Mouse (Mus musculus): ENCODE data around the gene Mob1b. TPM values are rescaled to one million over a fixed set of nuclear protein-coding genes. Genes with fewer than 3 reads are reported as not detected.

The Mob1b gene
- polyA plus RNA-seq, 1 experiment, result 22.6 TPM

DNA sequence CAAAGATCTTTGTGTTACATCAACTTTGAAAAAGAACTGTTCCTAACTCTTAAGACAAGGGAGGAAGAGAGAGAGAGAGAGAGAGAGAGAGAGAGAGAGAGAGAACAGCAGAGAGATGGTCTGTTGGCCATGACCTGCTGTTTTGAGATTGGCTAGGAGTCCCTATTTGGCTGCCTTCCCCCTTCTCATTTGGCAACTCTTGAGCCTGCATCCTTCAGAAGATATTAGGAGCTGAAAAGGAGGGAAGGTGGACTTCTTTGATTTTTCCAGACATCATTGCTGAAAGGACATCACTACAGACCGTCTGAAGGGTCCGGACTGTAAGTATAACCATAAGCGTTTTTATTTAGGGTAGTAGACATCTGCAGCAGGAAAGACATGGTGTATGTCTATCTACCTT, 73.0 kb downstream of the Mob1b start:
- TF ChIP-seq POLR2A (IDR thresholded peaks at IDR 0.05; ENCODE audit: insufficient read depth, low read length) (no peak), EP300 (IDR thresholded peaks at IDR 0.05; ENCODE audit: insufficient read depth, low read depth, low read length) (no peak), CTCF (IDR thresholded peaks at IDR 0.05; ENCODE audit: low read depth, low read length) (no peak)
- no peaks in the 10 kb centered on the region for H3K4me1 ChIP-seq (ENCODE audit: control insufficient read depth, insufficient read depth, low read length)

GRCm38 (mm10) chr5:88795910-88796584, 75.4 kb downstream of the Mob1b start:
- H3K27me3 ChIP-seq (ENCODE audit: control insufficient read depth, insufficient read depth, low read length, poor library complexity, severe bottlenecking), result no peaks in the 10 kb centered on the region; the same call in 1 of the 2 replicates
- no peak overlapping the region for H3K27ac ChIP-seq (ENCODE audit: insufficient read depth, low read length)
- H3K4me1 ChIP-seq (ENCODE audit: control insufficient read depth, insufficient read depth, low read length), result no peaks in the 10 kb centered on the region
- no peaks in the 10 kb centered on the region for H3K9me3 ChIP-seq (replicated peaks; ENCODE audit: control insufficient read depth, insufficient read depth, low read length, poor library complexity, severe bottlenecking)
- no peak overlapping the region for H3K4me3 ChIP-seq (ENCODE audit: low read depth, low read length)
- no peak for TF ChIP-seq EP300 (IDR thresholded peaks at IDR 0.05; ENCODE audit: insufficient read depth, low read depth, low read length)
- TF ChIP-seq CTCF (IDR thresholded peaks at IDR 0.05; ENCODE audit: low read depth, low read length), result no peak
- TF ChIP-seq POLR2A (IDR thresholded peaks at IDR 0.05; ENCODE audit: insufficient read depth, low read length), result no peak
- H3K9ac ChIP-seq (ENCODE audit: low read depth, poor library complexity, severe bottlenecking), result no peak overlapping the region
- no peaks in the 10 kb centered on the region for H3K36me3 ChIP-seq (ENCODE audit: control insufficient read depth, insufficient read depth, low read length, poor library complexity, severe bottlenecking)

More for the DNA sequence above, 73.0 kb downstream of the Mob1b start:
- Histone ChIP-seq H3K36me3 (ENCODE audit: control insufficient read depth, insufficient read depth, low read length, poor library complexity, severe bottlenecking) (no peaks in the 10 kb centered on the region), H3K4me3 (ENCODE audit: low read depth, low read length) (no peak overlapping the region), H3K9ac (ENCODE audit: low read depth, poor library complexity, severe bottlenecking) (no peak overlapping the region), H3K27me3 (ENCODE audit: control insufficient read depth, insufficient read depth, low read length, poor library complexity, severe bottlenecking) (no peaks in the 10 kb centered on the region), H3K27ac (ENCODE audit: insufficient read depth, low read length) (no peak overlapping the region), H3K9me3 (replicated peaks; ENCODE audit: control insufficient read depth, insufficient read depth, low read length, poor library complexity, severe bottlenecking) (no peaks in the 10 kb centered on the region)

GRCm38 (mm10) chr5:88796588-88796987, 75.9 kb downstream of the Mob1b start:
- Histone ChIP-seq H3K27ac (ENCODE audit: insufficient read depth, low read length) (no peak overlapping the region), H3K9ac (ENCODE audit: low read depth, poor library complexity, severe bottlenecking) (no peak overlapping the region)

DNA sequence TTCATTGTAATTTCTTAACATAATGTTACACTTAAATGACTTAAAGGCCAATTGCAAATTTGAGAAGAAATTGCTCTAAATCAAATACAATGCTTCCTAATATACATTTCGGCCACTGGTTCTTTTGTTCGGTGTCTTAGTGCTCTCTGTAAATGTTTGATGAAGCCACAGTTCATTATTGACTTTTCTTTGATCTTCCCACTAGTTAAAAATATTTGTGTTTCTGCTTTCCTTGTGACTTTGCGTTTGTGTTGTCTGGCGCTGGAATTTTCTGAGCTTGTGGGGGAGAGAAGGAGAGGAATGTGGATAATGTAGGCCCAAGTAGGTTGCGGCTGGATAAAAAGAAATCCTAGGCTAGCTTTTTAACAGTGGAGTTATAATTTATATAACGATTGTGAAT, 76.5 kb downstream of the Mob1b start:
- no peaks in the 10 kb centered on the region for H3K9me3 ChIP-seq (replicated peaks; ENCODE audit: control insufficient read depth, insufficient read depth, low read length, poor library complexity, severe bottlenecking)
- H3K4me3 ChIP-seq (ENCODE audit: low read depth, low read length), result no peak overlapping the region
- H3K4me1 ChIP-seq (ENCODE audit: control insufficient read depth, insufficient read depth, low read length), result no peaks in the 10 kb centered on the region
- no peak overlapping the region for H3K27ac ChIP-seq (ENCODE audit: insufficient read depth, low read length)
- H3K27me3 ChIP-seq (ENCODE audit: control insufficient read depth, insufficient read depth, low read length, poor library complexity, severe bottlenecking), result no peaks in the 10 kb centered on the region; the same call in 1 of the 2 replicates
- no peak for TF ChIP-seq POLR2A (IDR thresholded peaks at IDR 0.05; ENCODE audit: insufficient read depth, low read length)
- no peak for TF ChIP-seq EP300 (IDR thresholded peaks at IDR 0.05; ENCODE audit: insufficient read depth, low read depth, low read length)
- TF ChIP-seq CTCF (IDR thresholded peaks at IDR 0.05; ENCODE audit: low read depth, low read length), result no peak
- H3K36me3 ChIP-seq (ENCODE audit: control insufficient read depth, insufficient read depth, low read length, poor library complexity, severe bottlenecking), result no peaks in the 10 kb centered on the region
- H3K9ac ChIP-seq (ENCODE audit: low read depth, poor library complexity, severe bottlenecking), result no peak overlapping the region

More at GRCm38 (mm10) chr5:88796588-88796987, 75.9 kb downstream of the Mob1b start:
- Histone ChIP-seq H3K4me3 (ENCODE audit: low read depth, low read length) (no peak overlapping the region), H3K27me3 (ENCODE audit: control insufficient read depth, insufficient read depth, low read length, poor library complexity, severe bottlenecking) (no peaks in the 10 kb centered on the region; the same call in 1 of the 2 replicates), H3K36me3 (ENCODE audit: control insufficient read depth, insufficient read depth, low read length, poor library complexity, severe bottlenecking) (no peaks in the 10 kb centered on the region), H3K4me1 (ENCODE audit: control insufficient read depth, insufficient read depth, low read length) (no peaks in the 10 kb centered on the region), H3K9me3 (replicated peaks; ENCODE audit: control insufficient read depth, insufficient read depth, low read length, poor library complexity, severe bottlenecking) (no peaks in the 10 kb centered on the region)
- TF ChIP-seq CTCF (IDR thresholded peaks at IDR 0.05; ENCODE audit: low read depth, low read length) (no peak), POLR2A (IDR thresholded peaks at IDR 0.05; ENCODE audit: insufficient read depth, low read length) (no peak), EP300 (IDR thresholded peaks at IDR 0.05; ENCODE audit: insufficient read depth, low read depth, low read length) (no peak)

GRCm38 (mm10) chr5:88805616-88806015, 85.0 kb downstream of the Mob1b start:
- H3K27me3 ChIP-seq (ENCODE audit: control insufficient read depth, insufficient read depth, low read length, poor library complexity, severe bottlenecking), result no peaks in the 10 kb centered on the region
- no peaks in the 10 kb centered on the region for H3K9me3 ChIP-seq (replicated peaks; ENCODE audit: control insufficient read depth, insufficient read depth, low read length, poor library complexity, severe bottlenecking)
- no peak overlapping the region for H3K4me3 ChIP-seq (ENCODE audit: low read depth, low read length)
- no peak overlapping the region for H3K9ac ChIP-seq (ENCODE audit: low read depth, poor library complexity, severe bottlenecking)
- TF ChIP-seq EP300 (IDR thresholded peaks at IDR 0.05; ENCODE audit: insufficient read depth, low read depth, low read length) (no peak), POLR2A (IDR thresholded peaks at IDR 0.05; ENCODE audit: insufficient read depth, low read length) (no peak), CTCF (IDR thresholded peaks at IDR 0.05; ENCODE audit: low read depth, low read length) (no peak)
- peaks cover 2% of the 10 kb centered on the region for H3K4me1 ChIP-seq (ENCODE audit: control insufficient read depth, insufficient read depth, low read length)
- H3K27ac ChIP-seq (ENCODE audit: insufficient read depth, low read length), result no peak overlapping the region
- H3K36me3 ChIP-seq (ENCODE audit: control insufficient read depth, insufficient read depth, low read length, poor library complexity, severe bottlenecking), result no peaks in the 10 kb centered on the region

GRCm38 (mm10) chr5:88806278-88806677, 85.6 kb downstream of the Mob1b start:
- peaks cover 2% of the 10 kb centered on the region for H3K4me1 ChIP-seq (ENCODE audit: control insufficient read depth, insufficient read depth, low read length)
- H3K4me3 ChIP-seq (ENCODE audit: low read depth, low read length), result no peak overlapping the region
- no peaks in the 10 kb centered on the region for H3K9me3 ChIP-seq (replicated peaks; ENCODE audit: control insufficient read depth, insufficient read depth, low read length, poor library complexity, severe bottlenecking)
- H3K36me3 ChIP-seq (ENCODE audit: control insufficient read depth, insufficient read depth, low read length, poor library complexity, severe bottlenecking), result no peaks in the 10 kb centered on the region
- H3K9ac ChIP-seq (ENCODE audit: low read depth, poor library complexity, severe bottlenecking), result no peak overlapping the region
- TF ChIP-seq CTCF (IDR thresholded peaks at IDR 0.05; ENCODE audit: low read depth, low read length), result no peak
- no peak for TF ChIP-seq EP300 (IDR thresholded peaks at IDR 0.05; ENCODE audit: insufficient read depth, low read depth, low read length)
- TF ChIP-seq POLR2A (IDR thresholded peaks at IDR 0.05; ENCODE audit: insufficient read depth, low read length), result no peak
- H3K27me3 ChIP-seq (ENCODE audit: control insufficient read depth, insufficient read depth, low read length, poor library complexity, severe bottlenecking), result no peaks in the 10 kb centered on the region
- no peak overlapping the region for H3K27ac ChIP-seq (ENCODE audit: insufficient read depth, low read length)
